Mouse (Mus musculus): Measurements from ENCODE around the gene Myocd. TPM values are rescaled to one million over a fixed set of nuclear protein-coding genes. Genes with fewer than 3 reads are reported as not detected.

Myocd gene
- total RNA-seq (2023) = not detected in 2 replicates

GRCm38 (mm10) chr11:65269851-65270473 lies at the start of gene Myocd:
Gene Myocd, minus strand, starts transcription at chr11:65269989.

GRCm38 (mm10) chr11:65162767-65163120 lies 107.0 kb downstream of the Myocd start, which contains the start of gene Arhgap44:
Gene Arhgap44, minus strand, starts transcription at chr11:65162961.

GRCm38 (mm10) chr11:65159791-65160190 lies 110.0 kb downstream of the Myocd start, which contains the start of gene 1700086D15Rik:
Gene 1700086D15Rik, minus strand, starts transcription at chr11:65159891.

Other genes with a start within 250 kb of the Myocd start
- gene 1700086D15Rik, start 110.1 kb downstream of the Myocd start, total RNA-seq (2023) = not detected in 2 replicates
- gene Arhgap44, start 107.0 kb downstream of the Myocd start, total RNA-seq (2023) = not detected in 2 replicates

Measured in neutrophil, adult 65 days (primary cell).